Mouse (Mus musculus) brain, embryonic 14.5 days (tissue): ENCODE results near the gene Senp1. TPM values are rescaled to one million over a fixed set of nuclear protein-coding genes. Genes with fewer than 3 reads are reported as not detected.

Experiments used
- DNase-seq: peaks from one replicate; pipeline ENCODE4 v3.0.0-alpha.2; 2011; ENCODE audit warnings: low read depth
- CTCF ChIP-seq: fragments of 200-500 bp; IDR thresholded peaks from 2 replicates; pipeline ENCODE4 v1.5.1; 2012; ENCODE audit warnings: inconsistent platforms, mild to moderate bottlenecking, moderate library complexity, borderline replicate concordance; ENCODE audit not compliant: insufficient read depth, insufficient read length; ENCODE audit errors: extremely low read depth
- POLR2A ChIP-seq: fragments of 200-500 bp; IDR thresholded peaks from 2 replicates; pipeline ENCODE4 v1.6.1; 2012; ENCODE audit warnings: mild to moderate bottlenecking, inconsistent platforms, borderline replicate concordance; ENCODE audit not compliant: poor library complexity, insufficient read depth, insufficient read length, severe bottlenecking; ENCODE audit errors: extremely low read depth
- polyA plus RNA-seq: library from polyadenylated mRNA; depleted of rRNA; stranded (reverse); fragments of >200 nt; gene quantifications from 2 replicates; pipeline ENCODE4 v1.2.3, GENCODE M21; 2012

The Senp1 gene
- polyA plus RNA-seq, 1 experiment, result 25.3 TPM

DNA sequence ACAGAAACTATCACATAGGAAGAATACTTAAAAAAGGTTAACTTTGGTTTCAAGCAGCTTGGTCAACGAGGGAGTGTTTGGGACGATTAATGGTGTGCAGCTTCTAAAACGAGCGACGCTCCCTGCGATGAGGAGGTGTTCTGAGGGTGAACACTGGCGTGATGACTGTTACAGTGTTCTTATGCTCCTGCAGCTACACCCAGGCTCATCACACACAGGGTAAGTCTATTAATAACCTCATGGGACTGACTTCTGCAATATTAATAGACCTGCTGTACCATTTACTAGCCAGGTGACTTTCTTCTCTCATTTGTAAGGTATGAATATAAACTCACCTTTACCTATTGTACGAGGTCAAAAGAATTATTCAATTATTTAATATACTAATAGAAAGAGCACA is 19.0 kb downstream of the Senp1 start:
- TF ChIP-seq POLR2A, result no peak
- TF ChIP-seq CTCF, result no peak
- DNase-seq, result no peak

DNA sequence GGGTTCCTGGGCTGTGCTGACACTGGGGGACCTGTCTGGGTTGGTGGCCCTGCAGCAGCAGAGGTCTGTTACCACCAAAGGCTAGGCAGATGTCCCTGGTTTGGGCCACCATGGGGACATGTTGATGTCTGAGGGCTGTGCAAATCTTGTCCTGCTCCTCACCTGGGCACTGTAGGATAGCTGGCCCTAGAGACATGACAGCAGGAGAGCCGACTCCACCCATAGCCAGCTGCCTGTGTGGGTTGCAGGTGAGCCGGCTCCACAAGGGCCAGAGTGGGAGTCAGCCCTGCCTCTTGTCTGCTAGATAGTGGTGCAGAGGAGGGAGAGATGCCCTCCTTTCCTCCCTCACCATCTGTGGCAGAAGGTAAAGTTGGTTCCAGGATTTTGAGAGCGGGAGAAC is 23.2 kb downstream of the Senp1 start:
- TF ChIP-seq POLR2A (no peak), CTCF (no peak)
- no peak for DNase-seq

DNA sequence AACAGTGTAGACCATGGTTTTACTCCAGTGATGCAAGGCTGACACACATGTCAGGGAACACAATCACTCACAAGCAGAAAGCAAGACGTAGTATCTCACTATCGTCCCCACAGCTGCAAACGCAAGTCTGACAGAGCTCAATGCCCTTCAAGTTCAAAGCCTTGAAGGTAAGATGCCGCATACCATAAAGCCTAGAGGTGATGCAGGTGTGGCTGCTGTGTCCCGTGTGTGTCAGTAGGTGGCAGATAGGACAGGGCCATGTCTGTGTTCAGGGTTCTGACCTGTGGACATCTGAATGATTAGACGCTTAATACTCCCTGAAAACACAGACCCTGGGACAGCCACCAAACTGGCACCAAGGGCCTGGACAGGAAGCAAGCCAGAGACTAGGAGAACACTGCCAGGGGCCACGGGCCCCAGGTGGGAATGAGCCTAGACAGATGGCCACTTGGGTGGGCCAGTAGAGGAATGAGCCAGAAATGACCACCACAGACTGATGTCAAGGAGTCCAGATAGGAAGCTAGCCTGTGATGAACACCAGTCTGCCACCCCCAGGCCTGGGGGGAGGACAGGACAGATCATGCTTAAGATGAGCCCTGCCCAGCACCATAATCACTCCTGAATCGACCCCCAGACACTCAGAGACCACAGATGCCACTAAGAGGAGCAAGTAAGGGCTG is 23.8 kb downstream of the Senp1 start:
- DNase-seq, result no peak
- no peak for TF ChIP-seq POLR2A
- TF ChIP-seq CTCF, result no peak

DNA sequence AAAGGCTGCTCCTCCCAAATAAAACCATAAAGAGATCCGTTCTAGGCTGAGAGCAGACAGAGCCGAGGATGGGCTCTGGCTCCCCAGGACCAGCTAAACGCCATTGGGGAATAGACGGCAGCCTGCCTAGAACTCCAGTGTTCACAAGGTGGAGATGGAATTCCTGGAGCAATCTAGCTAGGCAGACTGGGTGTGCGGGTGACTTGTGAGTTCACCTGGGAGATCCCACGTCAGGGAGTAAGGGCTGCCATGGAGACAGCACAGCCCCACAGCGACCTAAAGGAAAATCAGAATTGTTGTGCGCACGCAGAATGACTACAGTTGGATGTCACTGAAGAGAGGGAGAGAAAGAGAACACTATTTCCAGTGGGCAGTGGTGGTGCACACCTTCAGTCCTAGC is 25.0 kb downstream of the Senp1 start:
- TF ChIP-seq CTCF (no peak), POLR2A (no peak)
- no peak for DNase-seq

DNA sequence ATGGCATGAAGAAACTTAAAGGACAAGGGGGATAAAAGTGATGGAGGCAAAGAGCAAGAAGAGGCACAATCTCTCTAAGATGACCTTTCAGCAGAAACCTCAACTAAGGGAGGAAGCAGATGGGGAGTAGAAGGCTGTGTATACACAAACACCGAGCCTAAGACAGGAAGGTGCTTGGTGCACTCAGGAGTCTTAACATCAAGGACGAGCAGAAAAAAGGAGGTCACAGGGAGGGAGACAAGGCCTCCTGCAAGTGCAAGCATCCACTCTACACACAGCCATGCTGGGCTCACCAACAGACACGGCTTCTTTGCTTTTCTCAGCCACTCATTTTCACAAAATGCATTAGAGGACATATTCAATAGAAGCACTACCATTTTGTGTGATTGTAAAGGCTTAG is 26.1 kb downstream of the Senp1 start:
- no peak for TF ChIP-seq CTCF
- no peak for TF ChIP-seq POLR2A
- no peak for DNase-seq

DNA sequence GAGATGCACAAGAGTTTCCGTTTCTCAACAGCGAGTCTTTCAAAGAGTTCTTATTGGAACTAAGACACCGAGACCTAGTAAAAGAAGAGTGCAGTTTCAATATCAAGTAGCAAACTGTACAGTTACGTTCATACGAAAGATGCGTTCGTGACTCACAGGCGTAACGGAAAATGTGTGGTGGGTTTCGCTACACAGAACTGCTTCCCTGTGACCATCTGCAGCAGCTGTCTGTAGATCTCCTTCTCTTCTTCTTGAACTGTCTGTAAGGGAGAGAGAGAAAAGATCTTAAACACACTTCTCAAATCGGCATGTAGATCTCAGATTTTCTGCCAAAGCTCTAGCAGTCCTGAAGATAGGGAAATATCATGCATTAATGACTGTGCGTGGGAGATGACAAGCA is 26.9 kb downstream of the Senp1 start:
- DNase-seq, result no peak
- TF ChIP-seq POLR2A, result no peak
- TF ChIP-seq CTCF, result no peak

DNA sequence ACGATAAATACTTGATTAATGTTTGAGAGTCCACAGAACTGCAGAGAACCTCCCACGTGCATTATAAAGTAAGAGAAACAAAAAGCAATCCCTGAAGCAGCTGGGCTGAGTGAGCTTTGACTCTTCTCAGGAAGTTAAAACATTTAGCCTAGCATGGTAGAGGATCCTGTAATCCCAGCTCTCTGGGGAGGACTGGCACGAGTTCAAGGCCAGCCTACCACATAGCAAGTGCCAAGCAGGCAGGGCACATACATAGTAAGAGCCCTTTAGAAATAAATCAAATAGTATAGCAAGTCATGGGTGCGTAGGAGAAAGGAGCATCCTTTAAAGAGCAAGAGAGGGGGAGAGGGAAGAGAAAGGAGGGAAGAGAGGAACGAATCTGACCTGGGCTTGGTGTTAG is 27.7 kb downstream of the Senp1 start:
- TF ChIP-seq CTCF (no peak), POLR2A (no peak)
- no peak for DNase-seq

DNA sequence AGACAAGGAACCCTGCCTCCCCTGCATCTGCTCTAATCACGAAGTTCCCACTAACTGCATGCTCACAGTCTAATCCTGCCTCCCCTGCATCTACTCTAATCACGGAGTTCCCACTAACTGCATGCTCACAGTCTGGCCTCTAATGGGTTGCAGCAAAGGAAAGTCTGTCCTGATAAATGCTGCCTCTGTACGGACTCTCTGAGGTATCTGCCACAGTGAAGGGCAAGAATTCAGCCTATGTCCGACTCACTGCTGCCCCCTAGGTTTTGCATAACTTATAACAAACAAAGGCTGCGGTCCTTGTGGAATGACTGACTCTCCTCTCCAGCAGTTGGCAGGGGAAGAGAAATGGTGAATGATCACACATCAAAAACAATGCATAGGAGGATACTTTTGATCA is 38.3 kb downstream of the Senp1 start:
- DNase-seq, result peak; percentile 88
- peak; percentile 71; the same call in 1 of the 2 replicates for TF ChIP-seq CTCF
- no peak for TF ChIP-seq POLR2A

DNA sequence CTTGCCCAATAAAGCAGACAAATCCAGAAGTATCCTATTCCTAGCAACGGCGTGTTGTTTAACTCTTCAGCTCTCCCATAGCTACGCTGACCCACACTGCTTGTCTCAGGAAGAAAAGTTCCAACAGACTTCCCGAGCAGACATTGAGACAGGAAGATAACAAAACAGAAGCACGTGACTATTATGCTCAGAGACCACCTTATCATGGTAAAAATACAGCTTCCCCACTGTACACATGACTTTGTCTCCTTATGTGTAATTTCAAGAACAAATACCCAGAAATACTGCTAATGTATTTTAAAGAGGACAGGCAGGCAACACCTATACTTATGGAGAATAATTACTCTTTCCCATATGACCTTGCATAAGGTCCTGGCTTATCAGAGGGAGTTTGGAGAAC is 41.9 kb downstream of the Senp1 start:
- no peak for TF ChIP-seq CTCF
- no peak for TF ChIP-seq POLR2A
- DNase-seq, result no peak

DNA sequence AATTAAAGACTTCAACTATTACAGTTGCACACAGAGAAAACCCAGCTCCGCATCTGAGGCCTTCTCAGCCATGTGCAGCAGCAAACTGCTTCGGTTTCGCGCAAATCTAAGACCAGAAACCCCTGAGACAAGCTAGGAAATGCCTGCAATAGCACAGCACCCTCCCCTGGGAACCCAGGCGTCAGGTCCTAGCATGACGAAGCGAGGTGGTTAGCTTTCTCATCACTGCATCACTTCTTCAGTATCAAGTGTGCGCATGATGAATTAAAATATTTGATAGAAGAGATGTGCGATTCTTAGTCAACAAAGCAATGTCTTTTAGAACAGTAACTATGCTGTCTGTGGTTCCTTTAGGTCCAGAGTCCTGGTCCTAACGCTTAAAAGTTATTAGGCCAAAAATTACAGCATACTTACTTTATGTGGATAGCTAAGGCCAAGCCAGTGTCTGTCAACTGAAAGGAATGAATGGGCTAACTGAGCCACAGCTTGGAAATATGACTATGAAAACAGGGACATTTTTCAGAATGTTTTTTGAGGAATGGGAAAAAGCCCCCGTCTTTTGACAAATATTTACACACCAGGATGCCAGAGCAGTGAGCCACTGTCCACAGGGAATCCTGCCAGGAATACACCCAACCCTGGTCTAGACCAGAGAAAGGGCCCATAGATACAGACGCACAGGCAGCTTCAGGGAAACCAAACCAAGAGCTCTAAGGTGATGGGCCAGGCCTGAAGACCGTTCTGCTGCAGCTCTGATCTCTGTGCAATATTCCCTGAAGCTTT is 44.4 kb downstream of the Senp1 start:
- DNase-seq, result no peak
- TF ChIP-seq CTCF, result no peak
- no peak for TF ChIP-seq POLR2A

DNA sequence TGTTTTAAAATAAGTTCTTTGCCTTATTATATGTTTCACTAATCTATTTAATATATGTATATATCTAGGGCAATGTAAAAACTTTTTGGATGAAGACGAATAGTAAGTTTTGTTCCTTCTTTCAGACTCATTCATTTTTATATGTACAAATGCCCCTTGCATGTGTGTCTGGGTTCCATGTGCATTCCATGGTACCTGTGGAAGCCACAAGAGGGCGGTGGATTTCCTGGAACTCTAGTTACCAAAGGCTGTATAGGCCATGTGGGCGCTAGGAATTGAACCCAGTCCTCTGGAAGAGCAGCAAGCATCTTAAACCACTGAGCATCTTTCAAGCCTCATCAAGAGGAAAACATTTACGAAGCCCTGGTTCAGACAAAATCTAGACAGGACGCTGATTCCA is 49.2 kb downstream of the Senp1 start:
- no peak for DNase-seq
- no peak for TF ChIP-seq POLR2A
- TF ChIP-seq CTCF, result peak; percentile 24; the same call in 1 of the 2 replicates

DNA sequence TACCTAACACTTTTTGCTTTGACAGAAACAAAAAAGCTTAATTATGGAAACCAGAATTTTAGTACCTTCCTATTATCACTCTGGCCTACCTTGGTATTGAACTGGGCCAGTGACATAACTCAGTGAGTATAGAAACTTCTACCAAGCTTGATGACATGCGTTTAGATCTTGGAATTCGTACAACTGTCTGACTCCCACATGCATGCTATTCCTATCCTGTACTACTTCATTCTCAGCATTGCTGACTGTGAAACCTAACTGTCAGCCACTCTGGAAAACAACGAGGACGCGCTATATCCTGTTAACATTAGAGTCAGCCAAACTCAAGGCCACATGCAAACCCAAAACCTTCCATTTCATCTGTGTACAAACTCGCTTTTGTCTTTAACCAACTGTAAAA is 49.6 kb downstream of the Senp1 start:
- TF ChIP-seq CTCF (no peak), POLR2A (no peak)
- DNase-seq, result no peak
